Comparison of ENCODE assay signal across 8 mouse cellular contexts in genomic region chr12:14149843-14150567, GRCm38 (mm10). TPM values are rescaled to one million over a fixed set of nuclear protein-coding genes. Genes with fewer than 3 reads are reported as not detected.
DNase-seq lines count a peak whose midpoint lies in the region; ATAC-seq lines count a peak whose summit lies in the region.

No protein-coding gene starts in this region.

- H3K4me1 ChIP-seq in embryonic facial prominence, embryonic 10.5 days = peaks cover 27% of the 10 kb centered on the region
- peaks cover 10% of the 10 kb centered on the region for H3K4me1 ChIP-seq in midbrain, embryonic 11.5 days (ENCODE audit: control insufficient read depth, insufficient read depth, low read length)
- H3K4me1 ChIP-seq in stomach, embryonic 16.5 days (ENCODE audit: control insufficient read depth, insufficient read depth, low read length) = 0 out of 2 replicates have a peak, but pooled peaks cover 4% of the 10 kb centered on the region

- no peaks in the 10 kb centered on the region for H3K36me3 ChIP-seq in embryonic facial prominence, embryonic 10.5 days (replicated peaks)
- no peaks in the 10 kb centered on the region for H3K36me3 ChIP-seq in midbrain, embryonic 11.5 days (ENCODE audit: control insufficient read depth, insufficient read depth, low read length)
- H3K36me3 ChIP-seq in stomach, embryonic 16.5 days (ENCODE audit: control insufficient read depth, insufficient read depth, low read length) = no peaks in the 10 kb centered on the region

- no peaks in the 10 kb centered on the region for H3K9me3 ChIP-seq in embryonic facial prominence, embryonic 10.5 days
- H3K9me3 ChIP-seq in midbrain, embryonic 11.5 days (ENCODE audit: control insufficient read depth, low read length) = no peaks in the 10 kb centered on the region
- no peaks in the 10 kb centered on the region for H3K9me3 ChIP-seq in stomach, embryonic 16.5 days (replicated peaks; ENCODE audit: control insufficient read depth, low read length)

- peak overlapping the region; percentile 64 for H3K4me3 ChIP-seq in embryonic facial prominence, embryonic 10.5 days
- H3K4me3 ChIP-seq in midbrain, embryonic 11.5 days (ENCODE audit: low read depth, low read length) = peak overlapping the region; percentile 48
- H3K4me3 ChIP-seq in stomach, embryonic 16.5 days (replicated peaks; ENCODE audit: low read length) = peak overlapping the region; percentile 73

- peak; percentile 44 to 57 for DNase-seq in adrenal gland, postnatal 4 days (ENCODE audit: low spot score in 2 of 2)
- peak; percentile 83 for DNase-seq in embryonic facial prominence, embryonic 10.5 days (ENCODE audit: low spot score)
- DNase-seq in heart, adult 18-20 months = peak; percentile 61 to 71
- DNase-seq in kidney, adult 18-20 months = peak; percentile 83
- peak; percentile 83 for DNase-seq in left cerebral cortex, postnatal 4 days
- DNase-seq in midbrain, embryonic 11.5 days (ENCODE audit: low spot score, missing footprints) = peak; percentile 97
- no peak for DNase-seq in thymus, postnatal 0 days (ENCODE audit: low spot score)

- H3K4me2 ChIP-seq in midbrain, embryonic 11.5 days = peak overlapping the region; percentile 83
- peak overlapping the region; percentile 86 for H3K4me2 ChIP-seq in stomach, embryonic 16.5 days (ENCODE audit: low read depth, low read length)

- peak; percentile 43 for ATAC-seq in midbrain, embryonic 11.5 days (ENCODE audit: low FRiP score)
- ATAC-seq in stomach, embryonic 16.5 days (ENCODE audit: insufficient read depth, low FRiP score) = peak; percentile 49; the same call in 1 of the 2 replicates

- peak overlapping the region; percentile 67 for H3K9ac ChIP-seq in midbrain, embryonic 11.5 days (ENCODE audit: low read length)
- peak overlapping the region; percentile 73 for H3K9ac ChIP-seq in stomach, embryonic 16.5 days (ENCODE audit: low read length)

- intact Hi-C loops in left cerebral cortex, postnatal 4 days (cut with DNase I) = loop anchor here (10.0 kb wide), 2 partner anchors 925 to 1265 kb away; no protein-coding TSS in a partner anchor

- H3K27me3 ChIP-seq in embryonic facial prominence, embryonic 10.5 days (replicated peaks; ENCODE audit: low read depth, poor library complexity, severe bottlenecking) = peaks cover 53% of the 10 kb centered on the region
- peaks cover 17% of the 10 kb centered on the region for H3K27me3 ChIP-seq in midbrain, embryonic 11.5 days (ENCODE audit: control insufficient read depth, insufficient read depth, low read length)
- H3K27me3 ChIP-seq in stomach, embryonic 16.5 days (ENCODE audit: control insufficient read depth, insufficient read depth, low read length) = peaks cover 6% of the 10 kb centered on the region

- WGBS in embryonic facial prominence, embryonic 10.5 days = under 1% methylated on average over 59 of the region's 59 CpGs
- under 1% methylated on average over 59 of the region's 59 CpGs for WGBS in midbrain, embryonic 11.5 days
- WGBS in stomach, embryonic 16.5 days = under 1% methylated on average over 59 of the region's 59 CpGs

- peak overlapping the region; percentile 40 for H3K27ac ChIP-seq in embryonic facial prominence, embryonic 10.5 days (replicated peaks)
- H3K27ac ChIP-seq in midbrain, embryonic 11.5 days (ENCODE audit: low read depth, low read length) = no peak overlapping the region
- H3K27ac ChIP-seq in stomach, embryonic 16.5 days (ENCODE audit: low read length) = no peak overlapping the region; the same call in 1 of the 2 replicates

RNA-seq across cellular contexts. Expression of gene Fam84a, which starts 1.8 kb away (rescaled TPM):
- total RNA-seq in adrenal gland, postnatal 4 days (2021) = 1 to 10 TPM; 5.2 to 6.9 TPM
- polyA plus RNA-seq in embryonic facial prominence, embryonic 10.5 days (2016; fragmentation: Nextera tagmentation; extraction: Ambion mirVana) = 8.0 TPM in 2 replicates
- under 1 TPM; 0.35 to 0.98 TPM for total RNA-seq in heart, adult 18-20 months (2021)
- 10 to 100 TPM; 53.3 to 55.5 TPM for total RNA-seq in left cerebral cortex, postnatal 4 days (2021)
- 28.3 and 30.5 TPM in 2 replicates for polyA plus RNA-seq in midbrain, embryonic 11.5 days (2014; fragmentation: Nextera tagmentation; extraction: Ambion mirVana)
- 38.0 and 43.1 TPM in 2 replicates for polyA plus RNA-seq in stomach, embryonic 16.5 days (2015; fragmentation: Nextera tagmentation; extraction: Ambion mirVana)
- 1.9 and 2.3 TPM in 2 replicates for polyA plus RNA-seq in thymus, postnatal 0 days (2015; fragmentation: Nextera tagmentation; extraction: Ambion mirVana)
